Mouse (Mus musculus) heart, postnatal 14 days (tissue): Measurements from ENCODE around the gene Prdm15. TPM values are rescaled to one million over a fixed set of nuclear protein-coding genes. Genes with fewer than 3 reads are reported as not detected.

ENCODE experiments used
- DNase-seq, 2 experiments: peaks; one replicate each; pipeline ENCODE4 v3.0.0; 2021 to 2022
- intact Hi-C: fragments of 180-260 bp; cut with DNase I; formaldehyde crosslinking; loops from one replicate; pipeline ENCODE4 v1.15.1; 2025
- long read RNA-seq, 2 experiments: library from polyadenylated mRNA; stranded (forward); transcript quantifications; one replicate each; pipeline ENCODE4 v2.0.0; 2021
- total RNA-seq, 2 experiments: library from RNA; stranded (reverse); gene quantifications; 2 replicates each; pipeline ENCODE4 v1.2.3; 2021

Gene Prdm15
- 1 to 10 TPM; 5.7 to 7.6 TPM for total RNA-seq
- long read RNA-seq, experiment 1, result 0 reads
- long read RNA-seq, experiment 2, result 0 reads

- intact Hi-C loops, result loop anchor here (2.0 to 5.0 kb wide), 4 partner anchors 45 to 230 kb away; partner anchors contain the start of genes A630089N07Rik, C2cd2 and Zbtb21
- peak; percentile 90 to 91 for DNase-seq
These were observed at the start of gene Prdm15 for GRCm38 (mm10) chr16:97851741-97852319. Prdm15 (minus strand) TSS chr16:97851850.

- intact Hi-C loops, result loop anchor here (5.0 kb wide), 1 partner anchor 45 kb away; the partner anchor contains the start of gene Prdm15
- DNase-seq, result peak; percentile 63 to 71
These were observed 45.8 kb upstream of the Prdm15 start for GRCm38 (mm10) chr16:97897346-97898024.

- intact Hi-C loops, result no loop called here
- no peak for DNase-seq
These were observed 36.1 kb upstream of the Prdm15 start for GRCm38 (mm10) chr16:97887762-97888161.

GRCm38 (mm10) chr16:97883696-97884095 lies 32.0 kb upstream of the Prdm15 start:
- intact Hi-C loops, result loop anchor here (5.0 kb wide), 1 partner anchor 39 kb away; no protein-coding TSS in a partner anchor

DNA sequence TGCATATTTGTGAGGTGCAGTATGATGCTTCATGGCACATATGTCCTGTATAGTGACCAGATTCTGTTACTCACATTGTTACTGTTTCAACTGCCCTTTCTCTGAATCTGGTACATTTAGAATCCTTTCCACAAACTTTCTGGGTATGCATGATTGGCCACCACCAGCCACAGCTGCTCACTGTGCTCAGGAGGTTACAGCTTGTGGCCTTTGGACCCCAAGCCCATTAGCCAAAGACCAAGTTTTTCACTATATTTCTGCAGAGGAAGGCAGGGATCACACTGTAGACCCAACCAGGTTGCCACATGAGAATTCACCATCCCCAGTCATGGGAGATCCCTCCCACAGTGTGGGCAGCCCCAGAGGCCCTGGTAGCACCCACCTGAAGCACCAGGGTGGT lies 31.2 kb upstream of the Prdm15 start:
- no peak for DNase-seq
- intact Hi-C loops, result loop anchor here (5.0 kb wide), 1 partner anchor 39 kb away; no protein-coding TSS in a partner anchor

More at GRCm38 (mm10) chr16:97883696-97884095, 32.0 kb upstream of the Prdm15 start:
- no peak for DNase-seq

GRCm38 (mm10) chr16:97879134-97879533 lies 27.5 kb upstream of the Prdm15 start:
- intact Hi-C loops, result no loop called here
- peak; percentile 56 to 64 for DNase-seq

DNA sequence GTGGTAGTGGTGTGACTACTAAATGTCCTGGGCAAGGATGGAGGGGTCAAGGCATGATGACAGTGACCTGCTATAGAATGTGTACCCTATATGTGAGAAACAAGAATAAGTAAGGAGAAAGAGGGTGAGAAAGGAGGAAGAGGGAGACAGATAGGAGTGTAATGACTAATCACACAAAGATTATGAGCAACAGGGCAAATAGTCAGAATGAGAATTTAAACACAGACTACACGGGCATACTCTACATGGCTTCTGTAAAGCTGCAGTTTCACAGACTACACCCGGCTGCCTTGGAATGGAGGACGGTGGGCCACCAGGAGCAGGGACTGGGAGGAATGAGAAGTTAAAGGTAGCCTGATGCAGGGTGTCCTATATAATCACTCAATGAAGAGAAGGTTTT lies 25.9 kb upstream of the Prdm15 start:
- intact Hi-C loops, result loop anchor here (2.0 kb wide), 1 partner anchor 73 kb away; no protein-coding TSS in a partner anchor
- no peak for DNase-seq

DNA sequence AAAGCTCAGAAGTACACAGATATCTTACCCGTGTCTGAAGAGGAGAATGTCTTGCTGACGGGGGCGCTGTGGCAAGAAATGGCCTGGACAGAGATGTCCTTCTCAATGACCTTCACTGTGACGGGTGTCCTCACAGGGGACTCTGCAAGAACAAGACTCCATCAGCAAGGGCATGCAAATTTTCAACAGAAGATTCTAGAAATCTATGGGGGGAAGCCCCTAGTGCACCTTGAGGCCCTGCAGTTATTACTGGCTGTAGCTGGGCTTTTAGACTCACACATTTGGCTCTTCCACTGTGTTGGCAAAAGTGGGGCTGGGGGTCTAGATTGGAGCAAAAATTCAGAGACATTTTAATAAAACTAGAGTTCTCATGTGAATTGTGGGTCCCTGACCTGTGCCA lies 23.5 kb upstream of the Prdm15 start:
- DNase-seq, result no peak
- intact Hi-C loops, result no loop called here

DNA sequence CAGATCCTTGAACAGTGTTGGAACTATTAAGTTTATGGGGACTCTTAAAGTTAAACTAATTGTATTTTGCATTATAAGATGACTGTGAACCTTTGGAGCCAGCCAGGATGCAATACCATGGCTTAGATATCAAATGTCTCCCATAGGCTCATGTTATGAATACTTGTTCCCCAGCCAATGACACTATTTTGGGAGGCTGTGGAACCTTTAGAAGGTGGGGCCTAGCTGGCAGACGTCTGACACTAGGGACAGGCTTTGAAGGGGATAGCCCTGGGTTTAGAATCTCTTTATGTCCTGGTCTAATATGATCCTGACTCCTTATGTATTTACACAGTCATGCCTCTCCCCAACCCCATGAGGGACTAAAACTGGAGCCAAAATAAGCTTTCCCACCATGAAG lies 22.7 kb upstream of the Prdm15 start:
- no peak for DNase-seq
- intact Hi-C loops, result no loop called here

GRCm38 (mm10) chr16:97872657-97873056 lies 21.0 kb upstream of the Prdm15 start:
- no peak for DNase-seq
- intact Hi-C loops, result no loop called here

- DNase-seq, result no peak
- intact Hi-C loops, result no loop called here
These were observed 17.8 kb upstream of the Prdm15 start for GRCm38 (mm10) chr16:97869193-97870102.

DNA sequence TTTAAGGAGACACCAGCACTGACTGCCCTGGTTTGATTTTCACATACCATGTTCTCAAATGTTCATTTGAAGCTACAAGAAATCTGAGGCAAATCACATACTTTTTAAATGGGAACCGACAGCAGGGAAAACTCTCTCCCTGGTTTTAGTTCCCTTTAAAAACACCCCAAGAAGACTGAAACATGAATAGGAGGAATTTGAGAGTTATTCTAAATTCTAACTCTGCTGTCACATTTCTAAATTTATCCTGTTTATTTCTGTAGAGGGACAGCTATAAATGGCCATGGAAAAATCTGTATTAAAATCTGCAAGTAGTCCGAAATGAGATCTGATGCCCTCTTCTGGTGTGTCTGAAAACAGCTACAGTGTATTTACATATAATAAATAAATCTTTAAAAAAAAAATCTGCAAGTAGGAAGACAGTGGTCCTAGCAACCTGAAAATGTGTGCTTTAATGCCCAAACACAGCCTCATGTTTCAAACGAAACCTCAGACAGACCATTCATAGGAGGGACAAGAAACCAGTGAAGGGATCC lies 12.3 kb upstream of the Prdm15 start:
- intact Hi-C loops, result no loop called here

DNA sequence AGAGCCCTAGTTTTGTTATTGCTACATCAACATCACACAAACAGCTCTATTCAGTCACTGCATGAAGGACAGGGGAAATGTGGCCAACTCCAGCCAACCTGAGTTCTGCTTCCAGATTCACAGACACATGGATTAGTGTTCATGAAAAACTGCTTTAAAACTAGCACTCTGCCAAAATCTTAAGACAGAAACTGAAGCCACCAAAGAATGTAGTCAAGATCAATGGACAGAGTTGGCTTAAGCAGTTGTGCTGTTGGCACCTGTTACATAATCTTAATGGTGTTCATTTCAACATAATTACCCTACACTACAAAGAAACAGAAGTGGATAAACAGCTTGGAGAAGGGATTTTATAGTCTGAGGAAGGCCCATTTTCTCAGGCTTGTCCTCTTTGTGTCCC lies 4.4 kb upstream of the Prdm15 start:
- no peak for DNase-seq
- intact Hi-C loops, result no loop called here

More for the DNA sequence above, 12.3 kb upstream of the Prdm15 start:
- DNase-seq, result no peak

- peak; percentile 90 to 91 for DNase-seq
- intact Hi-C loops, result loop anchor here (2.0 to 5.0 kb wide), 4 partner anchors 46 to 231 kb away; partner anchors contain the start of genes A630089N07Rik, C2cd2 and Zbtb21
These were observed 449 bp downstream of the Prdm15 start for GRCm38 (mm10) chr16:97851061-97851740.

DNA sequence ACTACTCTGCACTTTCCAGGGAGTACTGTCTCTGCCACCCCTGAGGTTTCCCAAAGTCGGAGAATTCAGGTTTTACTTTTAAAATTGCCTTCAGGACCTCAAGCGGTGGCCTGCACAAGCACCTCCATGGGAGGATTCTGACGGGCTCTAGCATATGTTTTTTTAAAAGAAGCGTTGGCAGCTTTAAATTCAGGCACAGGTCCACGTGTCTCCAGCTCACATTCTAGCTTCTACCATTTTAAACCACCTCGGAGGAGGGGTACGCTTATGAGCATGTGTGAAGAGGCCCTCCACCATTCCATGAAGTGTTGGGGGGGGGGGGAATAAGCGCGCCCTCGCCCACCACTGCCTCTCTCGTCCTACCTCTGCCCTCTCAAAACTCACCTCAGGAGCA lies 986 bp downstream of the Prdm15 start:
- intact Hi-C loops, result loop anchor here (2.0 to 5.0 kb wide), 4 partner anchors 47 to 232 kb away; partner anchors contain the start of genes A630089N07Rik, C2cd2 and Zbtb21
- no peak for DNase-seq

DNA sequence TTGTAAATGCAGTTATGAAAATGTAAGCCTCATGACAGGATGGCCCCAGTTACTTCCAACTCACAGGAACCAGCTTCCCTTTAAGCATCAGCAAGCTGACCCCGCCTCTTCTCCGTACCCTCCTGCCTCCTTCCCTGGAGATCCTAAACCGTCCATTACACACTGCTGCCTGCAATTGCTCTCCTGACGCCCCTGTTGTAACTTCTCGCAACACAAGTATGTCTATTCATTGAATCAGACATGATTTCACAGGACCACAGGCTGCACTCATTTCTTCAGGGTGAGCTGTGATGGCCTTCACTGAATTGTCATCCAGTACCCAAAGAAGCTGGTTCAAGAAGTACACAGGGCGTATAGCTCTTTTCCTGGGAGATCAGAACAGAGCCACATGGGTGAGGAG lies 2.8 kb downstream of the Prdm15 start:
- DNase-seq, result no peak
- intact Hi-C loops, result no loop called here

DNA sequence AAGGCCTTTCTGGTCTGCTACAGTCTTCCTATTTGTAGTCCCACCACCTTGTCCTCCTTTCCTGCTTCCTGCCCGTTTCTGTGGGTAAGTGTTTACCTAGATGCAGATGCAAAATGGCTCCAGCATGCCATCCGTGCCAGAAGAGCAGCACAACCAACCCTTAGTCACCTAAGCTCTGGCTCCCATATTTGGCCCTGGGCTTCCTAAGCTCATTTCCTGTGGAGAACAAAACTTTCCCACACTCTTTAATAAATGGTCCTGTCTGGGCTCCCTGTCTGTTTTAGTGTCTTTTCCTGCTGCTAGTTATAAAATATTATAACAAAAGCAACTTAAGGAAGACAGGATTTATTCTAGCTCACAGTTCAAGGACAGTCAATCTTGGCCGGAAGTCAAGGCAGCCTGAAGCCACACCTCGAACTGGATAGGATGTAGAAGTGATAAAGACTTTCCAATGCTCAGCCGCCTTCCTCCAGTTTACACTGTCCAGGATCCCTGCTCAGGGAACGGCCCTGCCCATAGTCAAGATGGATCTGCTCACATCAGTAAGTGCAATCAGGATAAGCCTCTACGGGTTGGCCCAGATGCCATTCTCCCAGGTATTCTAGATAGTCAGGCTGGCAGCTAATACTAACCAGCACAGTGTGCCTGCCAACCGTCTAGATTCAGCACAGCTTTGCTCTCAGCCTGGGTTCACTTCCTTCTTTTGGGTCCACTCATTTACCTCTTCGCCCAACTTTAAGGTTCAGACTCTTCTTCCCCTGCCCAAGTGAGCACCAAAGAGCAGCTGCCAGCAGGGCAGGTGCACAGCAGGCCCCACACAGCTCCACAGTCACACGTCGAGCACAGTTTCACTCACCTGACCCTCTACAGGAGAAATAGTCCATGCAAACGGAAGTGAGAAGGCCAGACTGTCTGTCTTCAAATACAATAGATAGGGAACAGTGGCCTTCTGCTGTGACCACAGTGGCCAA lies 6.4 kb downstream of the Prdm15 start:
- DNase-seq, result no peak
- intact Hi-C loops, result no loop called here

DNA sequence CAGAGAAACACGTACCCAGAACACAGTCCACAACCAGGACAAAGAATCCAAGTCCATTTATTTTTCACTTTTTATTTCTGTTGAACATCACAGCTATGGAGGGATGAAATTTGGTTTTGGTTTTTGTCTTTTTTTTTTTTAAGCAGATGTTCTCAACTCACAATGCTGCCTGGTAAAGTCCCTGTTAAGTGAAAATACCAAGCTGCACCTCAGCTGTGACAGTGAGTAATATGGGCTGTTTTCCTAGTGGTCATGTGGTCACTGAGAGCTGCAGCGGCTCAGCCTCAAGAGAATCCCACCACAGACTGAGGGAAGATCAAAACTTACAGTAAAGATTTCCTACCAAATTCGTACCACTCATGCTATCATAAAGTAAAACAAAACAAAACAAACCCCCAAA lies 19.5 kb downstream of the Prdm15 start:
- no peak for DNase-seq
- intact Hi-C loops, result no loop called here

DNA sequence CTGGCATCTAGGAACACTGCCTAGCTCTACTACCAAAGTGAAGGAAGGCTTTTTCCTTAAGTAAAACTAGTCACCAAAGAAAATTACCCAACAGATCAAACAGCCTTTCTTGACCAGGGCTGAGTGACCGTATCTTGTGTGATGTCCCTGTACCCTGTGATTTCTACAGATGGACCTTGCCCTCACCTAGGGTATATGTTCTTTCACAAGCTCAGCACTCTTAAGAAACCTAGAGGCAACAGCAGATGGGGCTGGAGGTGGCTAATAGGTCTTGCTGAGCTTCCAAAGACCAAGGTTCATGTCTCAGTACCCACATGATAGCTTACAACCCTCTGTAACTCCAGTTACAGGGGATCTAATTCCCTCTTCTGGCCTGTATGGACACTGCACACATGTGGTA lies 23.4 kb downstream of the Prdm15 start:
- intact Hi-C loops, result no loop called here
- no peak for DNase-seq
